Mouse (Mus musculus): ENCODE measurements at regions not wholly inside any gene's neighbourhood (a gene's known extent, or its start where the extent isn't known, plus 50 kb on each side); places are given as distances from the start of the nearest gene placed in this dataset.
A peak's percentile ranks its signal among the peaks of the same experiment; 100 is the strongest.

GRCm38 (mm10) chr2:70914372-70914771 lies 88.8 kb upstream of the Tlk1 start:
- no peak for DNase-seq (ENCODE audit: low read depth, low spot score)

- DNase-seq (ENCODE audit: low read depth, low spot score) = no peak
These were observed 83.9 kb upstream of the Tlk1 start for GRCm38 (mm10) chr2:70909401-70909800.

- DNase-seq (ENCODE audit: low read depth, low spot score) = no peak
These were observed 83.1 kb upstream of the Tlk1 start for GRCm38 (mm10) chr2:70908579-70908978.

- DNase-seq (ENCODE audit: low read depth, low spot score) = no peak
These were observed 80.7 kb upstream of the Tlk1 start for GRCm38 (mm10) chr2:70906216-70906615.

GRCm38 (mm10) chr2:70904429-70904828 lies 78.9 kb upstream of the Tlk1 start:
- no peak for DNase-seq (ENCODE audit: low read depth, low spot score)

GRCm38 (mm10) chr2:70902196-70902595 lies 76.7 kb upstream of the Tlk1 start:
- no peak for DNase-seq (ENCODE audit: low read depth, low spot score)

- no peak for DNase-seq (ENCODE audit: low read depth, low spot score)
These were observed 76.0 kb upstream of the Tlk1 start for GRCm38 (mm10) chr2:70901479-70901878.

GRCm38 (mm10) chr2:70899056-70899455 lies 73.5 kb upstream of the Tlk1 start:
- DNase-seq (ENCODE audit: low read depth, low spot score) = no peak

GRCm38 (mm10) chr2:70898396-70898795 lies 72.9 kb upstream of the Tlk1 start:
- no peak for DNase-seq (ENCODE audit: low read depth, low spot score)

- DNase-seq (ENCODE audit: low read depth, low spot score) = no peak
These were observed 71.8 kb upstream of the Tlk1 start for GRCm38 (mm10) chr2:70897373-70897772.

- no peak for DNase-seq (ENCODE audit: low read depth, low spot score)
These were observed 64.1 kb upstream of the Tlk1 start for GRCm38 (mm10) chr2:70889522-70890100.

GRCm38 (mm10) chr2:70888840-70889469 lies 63.4 kb upstream of the Tlk1 start:
- DNase-seq (ENCODE audit: low read depth, low spot score) = no peak

- peak; percentile 80 for DNase-seq (ENCODE audit: low read depth, low spot score)
These were observed 61.3 kb upstream of the Tlk1 start for GRCm38 (mm10) chr2:70886831-70887230.

- DNase-seq (ENCODE audit: low read depth, low spot score) = no peak
These were observed 60.1 kb upstream of the Tlk1 start for GRCm38 (mm10) chr2:70885674-70886073.

- no peak for DNase-seq (ENCODE audit: low read depth, low spot score)
These were observed 52.0 kb upstream of the Tlk1 start for GRCm38 (mm10) chr2:70877333-70878080.

GRCm38 (mm10) chr2:70876251-70876650 lies 50.7 kb upstream of the Tlk1 start:
- no peak for DNase-seq (ENCODE audit: low read depth, low spot score)

Measured in telencephalon, adult 2 months (tissue).